Mouse (Mus musculus): ENCODE measurements around the gene Foxq1. TPM values are rescaled to one million over a fixed set of nuclear protein-coding genes. Genes with fewer than 3 reads are reported as not detected.

Gene Foxq1
- total and polyA plus RNA-seq, 2 experiments from 2014 or later = 1.7 to 5.3 TPM

GRCm38 (mm10) chr13:31531186-31531585 is 24.7 kb upstream of the Foxq1 start:
- H3K4me3 ChIP-seq (ENCODE audit: low read depth, low read length) = no peak overlapping the region
- no peak for ATAC-seq (ENCODE audit: low FRiP score)
- H3K27me3 ChIP-seq (ENCODE audit: insufficient read depth, low read length) = no peaks in the 10 kb centered on the region
- H3K36me3 ChIP-seq (ENCODE audit: insufficient read depth, low read length) = no peaks in the 10 kb centered on the region
- TF ChIP-seq CTCF (IDR thresholded peaks at IDR 0.05) = no peak
- H3K9ac ChIP-seq (replicated peaks; ENCODE audit: low read length, poor library complexity, severe bottlenecking) = no peak overlapping the region
- DNase-seq (ENCODE audit: low spot score) = no peak
- no peak overlapping the region for H3K4me2 ChIP-seq (ENCODE audit: low read depth, low read length, poor library complexity, severe bottlenecking)
- WGBS = 85% methylated on average over 5 of the region's 5 CpGs
- H3K9me3 ChIP-seq (ENCODE audit: low read length) = no peaks in the 10 kb centered on the region
- no peak overlapping the region for H3K27ac ChIP-seq (ENCODE audit: low read depth, low read length)
- no peaks in the 10 kb centered on the region for H3K4me1 ChIP-seq (ENCODE audit: insufficient read depth, low read length)

- ATAC-seq (ENCODE audit: low FRiP score) = no peak
- no peak overlapping the region for H3K27ac ChIP-seq (ENCODE audit: low read depth, low read length)
- H3K27me3 ChIP-seq (ENCODE audit: insufficient read depth, low read length) = no peaks in the 10 kb centered on the region
- no peak overlapping the region for H3K9ac ChIP-seq (replicated peaks; ENCODE audit: low read length, poor library complexity, severe bottlenecking)
- H3K4me1 ChIP-seq (ENCODE audit: insufficient read depth, low read length) = no peaks in the 10 kb centered on the region
- H3K4me2 ChIP-seq (ENCODE audit: low read depth, low read length, poor library complexity, severe bottlenecking) = no peak overlapping the region
- 51% methylated on average over 8 of the region's 8 CpGs for WGBS
- H3K36me3 ChIP-seq (ENCODE audit: insufficient read depth, low read length) = no peaks in the 10 kb centered on the region
- H3K9me3 ChIP-seq (ENCODE audit: low read length) = no peaks in the 10 kb centered on the region
- no peak for TF ChIP-seq CTCF (IDR thresholded peaks at IDR 0.05)
- DNase-seq (ENCODE audit: low spot score) = peak; percentile 5
- no peak overlapping the region for H3K4me3 ChIP-seq (ENCODE audit: low read depth, low read length)
These were observed 24.3 kb upstream of the Foxq1 start for GRCm38 (mm10) chr13:31531651-31532061.

- Histone ChIP-seq H3K4me3 (ENCODE audit: low read depth, low read length) (no peak overlapping the region), H3K4me2 (ENCODE audit: low read depth, low read length, poor library complexity, severe bottlenecking) (no peak overlapping the region)
- WGBS = 90% methylated on average over 4 of the region's 4 CpGs
These were observed 21.2 kb upstream of the Foxq1 start for GRCm38 (mm10) chr13:31534726-31535125.

GRCm38 (mm10) chr13:31543021-31543420 is 12.9 kb upstream of the Foxq1 start:
- ATAC-seq (ENCODE audit: low FRiP score) = no peak
- Histone ChIP-seq H3K4me1 (ENCODE audit: insufficient read depth, low read length) (no peaks in the 10 kb centered on the region), H3K27me3 (ENCODE audit: insufficient read depth, low read length) (no peaks in the 10 kb centered on the region), H3K9ac (replicated peaks; ENCODE audit: low read length, poor library complexity, severe bottlenecking) (no peak overlapping the region), H3K4me3 (ENCODE audit: low read depth, low read length) (no peak overlapping the region), H3K4me2 (ENCODE audit: low read depth, low read length, poor library complexity, severe bottlenecking) (no peak overlapping the region), H3K36me3 (ENCODE audit: insufficient read depth, low read length) (no peaks in the 10 kb centered on the region), H3K9me3 (ENCODE audit: low read length) (no peaks in the 10 kb centered on the region), H3K27ac (ENCODE audit: low read depth, low read length) (no peak overlapping the region)
- 89% methylated on average over 5 of the region's 5 CpGs for WGBS
- DNase-seq (ENCODE audit: low spot score) = no peak
- no peak for TF ChIP-seq CTCF (IDR thresholded peaks at IDR 0.05)

More at GRCm38 (mm10) chr13:31534726-31535125, 21.2 kb upstream of the Foxq1 start:
- H3K4me1 ChIP-seq (ENCODE audit: insufficient read depth, low read length) = no peaks in the 10 kb centered on the region
- no peaks in the 10 kb centered on the region for H3K9me3 ChIP-seq (ENCODE audit: low read length)
- H3K27ac ChIP-seq (ENCODE audit: low read depth, low read length) = no peak overlapping the region
- no peak for DNase-seq (ENCODE audit: low spot score)
- H3K27me3 ChIP-seq (ENCODE audit: insufficient read depth, low read length) = no peaks in the 10 kb centered on the region
- TF ChIP-seq CTCF (IDR thresholded peaks at IDR 0.05) = no peak
- no peak for ATAC-seq (ENCODE audit: low FRiP score)
- no peaks in the 10 kb centered on the region for H3K36me3 ChIP-seq (ENCODE audit: insufficient read depth, low read length)
- H3K9ac ChIP-seq (replicated peaks; ENCODE audit: low read length, poor library complexity, severe bottlenecking) = no peak overlapping the region

- no peaks in the 10 kb centered on the region for H3K27me3 ChIP-seq (ENCODE audit: insufficient read depth, low read length)
- no peak overlapping the region for H3K4me2 ChIP-seq (ENCODE audit: low read depth, low read length, poor library complexity, severe bottlenecking)
- ATAC-seq (ENCODE audit: low FRiP score) = no peak
- no peak for TF ChIP-seq CTCF (IDR thresholded peaks at IDR 0.05)
- no peaks in the 10 kb centered on the region for H3K36me3 ChIP-seq (ENCODE audit: insufficient read depth, low read length)
- no peak for DNase-seq (ENCODE audit: low spot score)
- no peak overlapping the region for H3K27ac ChIP-seq (ENCODE audit: low read depth, low read length)
- H3K4me1 ChIP-seq (ENCODE audit: insufficient read depth, low read length) = no peaks in the 10 kb centered on the region
- H3K4me3 ChIP-seq (ENCODE audit: low read depth, low read length) = no peak overlapping the region
- no peak overlapping the region for H3K9ac ChIP-seq (replicated peaks; ENCODE audit: low read length, poor library complexity, severe bottlenecking)
- no peaks in the 10 kb centered on the region for H3K9me3 ChIP-seq (ENCODE audit: low read length)
- 90% methylated on average over 2 of the region's 2 CpGs for WGBS
These were observed 9.2 kb upstream of the Foxq1 start for GRCm38 (mm10) chr13:31546784-31547183.

GRCm38 (mm10) chr13:31547204-31547603 is 8.7 kb upstream of the Foxq1 start:
- TF ChIP-seq CTCF (IDR thresholded peaks at IDR 0.05) = no peak

More at GRCm38 (mm10) chr13:31547204-31547603, 8.7 kb upstream of the Foxq1 start:
- Histone ChIP-seq H3K4me1 (ENCODE audit: insufficient read depth, low read length) (no peaks in the 10 kb centered on the region), H3K36me3 (ENCODE audit: insufficient read depth, low read length) (no peaks in the 10 kb centered on the region), H3K9ac (replicated peaks; ENCODE audit: low read length, poor library complexity, severe bottlenecking) (no peak overlapping the region), H3K27me3 (ENCODE audit: insufficient read depth, low read length) (no peaks in the 10 kb centered on the region), H3K27ac (ENCODE audit: low read depth, low read length) (no peak overlapping the region), H3K4me3 (ENCODE audit: low read depth, low read length) (no peak overlapping the region), H3K9me3 (ENCODE audit: low read length) (no peaks in the 10 kb centered on the region), H3K4me2 (ENCODE audit: low read depth, low read length, poor library complexity, severe bottlenecking) (no peak overlapping the region)
- ATAC-seq (ENCODE audit: low FRiP score) (no peak), DNase-seq (ENCODE audit: low spot score) (no peak)
- WGBS = 88% methylated on average over 3 of the region's 3 CpGs

Data from midbrain, postnatal 0 days (tissue).